Mouse (Mus musculus): ENCODE measurements around the gene Sox15.

DNA sequence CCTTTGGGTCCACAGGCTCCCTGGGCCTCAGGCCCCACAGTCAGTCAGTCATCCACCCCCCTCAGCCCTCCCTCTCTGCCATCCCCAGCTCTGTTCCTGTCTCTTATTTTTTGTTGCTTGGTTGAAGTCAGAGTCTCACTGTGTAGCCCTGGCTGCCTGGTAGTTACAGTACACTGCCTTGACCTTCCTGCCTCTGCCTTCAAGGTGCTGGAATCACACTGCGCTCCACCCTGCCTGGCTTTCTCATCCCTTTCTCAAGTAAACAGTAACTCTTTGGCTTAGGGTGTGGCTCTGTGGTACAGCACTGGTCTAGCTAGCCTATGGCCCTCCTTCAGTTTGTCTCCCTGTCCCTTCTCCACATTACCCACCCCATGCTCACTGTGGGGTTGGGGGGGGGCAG, 34.8 kb downstream of the Sox15 start:
- TF ChIP-seq CTCF (IDR thresholded peaks at IDR 0.05; ENCODE audit: low read depth) (no peak), EP300 (IDR thresholded peaks at IDR 0.05; ENCODE audit: low read depth) (no peak)
